Mouse (Mus musculus) ES-E14 (cell line): Measurements from ENCODE around the gene Gpsm3.

Experiments used
- CHD2 ChIP-seq: IDR thresholded peaks from 2 replicates; pipeline ENCODE4 v1.6.1; 2014; ENCODE audit warnings: mild to moderate bottlenecking, low read depth, low read length, inconsistent platforms
- MAFK ChIP-seq: IDR thresholded peaks from 2 replicates; pipeline ENCODE4 v1.6.1; 2014; ENCODE audit warnings: mild to moderate bottlenecking, low read depth, low read length, inconsistent platforms; ENCODE audit not compliant: insufficient read depth

- TF ChIP-seq CHD2 (no peak), MAFK (no peak)
Measured at GRCm38 (mm10) chr17:34578070-34578469, 11.5 kb upstream of the Gpsm3 start.
